ENCODE assay signal across 8 mouse cellular contexts in genomic region chr3:136670360-136671131, GRCm38 (mm10). TPM values are rescaled to one million over a fixed set of nuclear protein-coding genes. Genes with fewer than 3 reads are reported as not detected.
A peak's percentile ranks its signal among the peaks of the same experiment; 100 is the strongest.
DNase-seq lines count a peak whose midpoint lies in the region; ATAC-seq and TF ChIP-seq lines count a peak whose summit lies in the region.

No protein-coding gene starts in this region.

- no peak overlapping the region for H3K27ac ChIP-seq in ES-Bruce4 (ENCODE audit: insufficient read depth, low read length)
- peak overlapping the region; percentile 97 for H3K27ac ChIP-seq in forebrain, embryonic 15.5 days (replicated peaks)
- H3K27ac ChIP-seq in layer of hippocampus, adult 2 months: peak overlapping the region; percentile 100
- peak overlapping the region; percentile 94 for H3K27ac ChIP-seq in lung, embryonic 15.5 days
- H3K27ac ChIP-seq in thymus, adult 2 months (ENCODE audit: control insufficient read depth, insufficient read depth, low read length): no peak overlapping the region

- TF ChIP-seq POLR2A in ES-Bruce4 (IDR thresholded peaks at IDR 0.05; ENCODE audit: insufficient read depth, low read length): no peak
- TF ChIP-seq POLR2A in thymus, adult 2 months (IDR thresholded peaks at IDR 0.05; ENCODE audit: control insufficient read depth, extremely low read depth, insufficient read depth, low read length, poor library complexity): no peak

- no peak for TF ChIP-seq CTCF in ES-Bruce4 (IDR thresholded peaks at IDR 0.05; ENCODE audit: low read depth, low read length)
- TF ChIP-seq CTCF in layer of hippocampus, adult 2 months (conservative IDR thresholded peaks at IDR 0.05): peak; percentile 19; the same call in 1 of the 2 replicates
- TF ChIP-seq CTCF in thymus, adult 2 months (IDR thresholded peaks at IDR 0.05; ENCODE audit: borderline replicate concordance, control insufficient read depth, extremely low read depth, insufficient read depth, low read length, poor library complexity): no peak

- no peaks in the 10 kb centered on the region for H3K27me3 ChIP-seq in ES-Bruce4 (ENCODE audit: control insufficient read depth, insufficient read depth, low read length, poor library complexity, severe bottlenecking)
- no peaks in the 10 kb centered on the region for H3K27me3 ChIP-seq in forebrain, embryonic 15.5 days
- no peaks in the 10 kb centered on the region for H3K27me3 ChIP-seq in lung, embryonic 15.5 days
- peaks cover 4% of the 10 kb centered on the region; the same call in 1 of the 2 replicates for H3K27me3 ChIP-seq in thymus, adult 2 months (ENCODE audit: control insufficient read depth, insufficient read depth, low read length)

- no peaks in the 10 kb centered on the region for H3K4me1 ChIP-seq in ES-Bruce4 (ENCODE audit: control insufficient read depth, insufficient read depth, low read length)
- peaks cover 36% of the 10 kb centered on the region for H3K4me1 ChIP-seq in forebrain, embryonic 15.5 days
- peaks cover 30% of the 10 kb centered on the region for H3K4me1 ChIP-seq in lung, embryonic 15.5 days
- H3K4me1 ChIP-seq in thymus, adult 2 months (replicated peaks; ENCODE audit: control insufficient read depth, insufficient read depth, low read length): peaks cover 4% of the 10 kb centered on the region

- DNase-seq in c-Kit-positive CD71-positive TER-119-positive erythroid progenitor cells, embryonic 14.5 days (ENCODE audit: low spot score): peak; percentile 44
- DNase-seq in heart, postnatal 25 days (ENCODE audit: low spot score): peak; percentile 32
- DNase-seq in layer of hippocampus, adult 2 months (ENCODE audit: low spot score in 2 of 2): peak; percentile 60 to 69
- peak; percentile 27 for DNase-seq in ovary, adult 18-20 months (ENCODE audit: low spot score)
- DNase-seq in thymus, adult 2 months: peak; percentile 47

- peak; percentile 62 for ATAC-seq in forebrain, embryonic 15.5 days (replicated peaks)
- ATAC-seq in lung, embryonic 15.5 days (ENCODE audit: borderline replicate concordance, extremely low read depth, low FRiP score, low TSS enrichment): peak; percentile 60

- intact Hi-C loops in heart, postnatal 25 days (cut with DNase I): loop anchor here (2.0 to 10.0 kb wide), 2 partner anchors 60 to 234 kb away; no protein-coding TSS in a partner anchor

- WGBS in forebrain, embryonic 15.5 days: under 1% methylated on average over 81 of the region's 92 CpGs
- under 1% methylated on average over 75 of the region's 92 CpGs for WGBS in lung, embryonic 15.5 days
- WGBS in thymus, adult 2 months: under 1% methylated on average over 92 of the region's 92 CpGs

- no peaks in the 10 kb centered on the region for H3K36me3 ChIP-seq in ES-Bruce4 (ENCODE audit: control insufficient read depth, insufficient read depth, low read length, poor library complexity, severe bottlenecking)
- H3K36me3 ChIP-seq in forebrain, embryonic 15.5 days: no peaks in the 10 kb centered on the region
- no peaks in the 10 kb centered on the region for H3K36me3 ChIP-seq in lung, embryonic 15.5 days
- no peaks in the 10 kb centered on the region for H3K36me3 ChIP-seq in thymus, adult 2 months (ENCODE audit: control insufficient read depth, insufficient read depth, low read length)

- H3K9me3 ChIP-seq in ES-Bruce4 (replicated peaks; ENCODE audit: control insufficient read depth, insufficient read depth, low read length, poor library complexity, severe bottlenecking): no peaks in the 10 kb centered on the region
- H3K9me3 ChIP-seq in forebrain, embryonic 15.5 days: no peaks in the 10 kb centered on the region
- no peaks in the 10 kb centered on the region for H3K9me3 ChIP-seq in lung, embryonic 15.5 days

- TF ChIP-seq EP300 in ES-Bruce4 (IDR thresholded peaks at IDR 0.05; ENCODE audit: insufficient read depth, low read depth, low read length): no peak

- peak overlapping the region; percentile 74 for H3K9ac ChIP-seq in ES-Bruce4 (ENCODE audit: low read depth, poor library complexity, severe bottlenecking)
- peak overlapping the region; percentile 91 for H3K9ac ChIP-seq in forebrain, embryonic 15.5 days (replicated peaks)
- H3K9ac ChIP-seq in lung, embryonic 15.5 days: peak overlapping the region; percentile 81

- peak overlapping the region; percentile 54 for H3K4me3 ChIP-seq in ES-Bruce4 (ENCODE audit: low read depth, low read length)
- peak overlapping the region; percentile 98 for H3K4me3 ChIP-seq in forebrain, embryonic 15.5 days
- H3K4me3 ChIP-seq in layer of hippocampus, adult 2 months: peak overlapping the region; percentile 99
- H3K4me3 ChIP-seq in lung, embryonic 15.5 days: peak overlapping the region; percentile 97
- peak overlapping the region; percentile 93 for H3K4me3 ChIP-seq in thymus, adult 2 months (ENCODE audit: control insufficient read depth, insufficient read depth, low read length)

- H3K4me2 ChIP-seq in forebrain, embryonic 15.5 days (replicated peaks): peak overlapping the region; percentile 50
- peak overlapping the region; percentile 71 for H3K4me2 ChIP-seq in lung, embryonic 15.5 days

RNA-seq across cellular contexts. Expression of gene Ppp3ca, which starts 0.6 kb away (rescaled TPM):
- polyA plus RNA-seq in ES-Bruce4 (2011; ENCODE audit: insufficient read depth, insufficient read length, low read depth, missing spikeins): 28.1 and 29.4 TPM in 2 replicates
- polyA plus RNA-seq in forebrain, embryonic 15.5 days (2015; fragmentation: Nextera tagmentation; extraction: Ambion mirVana): 141 and 153 TPM in 2 replicates
- total RNA-seq in heart, postnatal 25 days (2021): 10 to 100 TPM; 40.3 to 43.2 TPM
- 1,000 to 10,000 TPM; 1,343 to 1,371 TPM for total RNA-seq in layer of hippocampus, adult 2 months (2021)
- 64.1 and 64.6 TPM in 2 replicates for polyA plus RNA-seq in lung, embryonic 15.5 days (2015; fragmentation: Nextera tagmentation; extraction: Ambion mirVana)
- polyA plus RNA-seq in thymus, adult 2 months (2012; rRNA removed): 5.6 and 12.3 TPM in 2 replicates

Comparison
In these comparisons a context has a peak if more than half of its experiments do, and no peak if none do; other contexts are left out.
1. H3K27ac ChIP-seq: peak in forebrain, embryonic 15.5 days (single experiment), layer of hippocampus, adult 2 months (single experiment) and lung, embryonic 15.5 days (single experiment); none in ES-Bruce4 (single experiment) and thymus, adult 2 months (single experiment).
2. Peak in every context shown above with its lines, with median percentiles within 50 percentile points of each other: H3K4me3 ChIP-seq, H3K9ac ChIP-seq and DNase-seq.